Mouse (Mus musculus) lung, adult 2 months (tissue): Measurements from ENCODE around the gene Maml3.

Experiments
- CTCF ChIP-seq: fragments of 200-500 bp; IDR thresholded peaks from 2 replicates; pipeline ENCODE4 v1.5.1; 2011; ENCODE audit warnings: mild to moderate bottlenecking, low read length, control low read depth; ENCODE audit not compliant: insufficient read depth
- POLR2A ChIP-seq: fragments of 200-500 bp; IDR thresholded peaks from 2 replicates; pipeline ENCODE4 v1.6.1; 2011; ENCODE audit warnings: low read depth, mild to moderate bottlenecking, control low read depth, low read length, borderline replicate concordance; ENCODE audit errors: extremely low read depth

GRCm38 (mm10) chr3:51871346-51871745 lies 233.5 kb downstream of the Maml3 start:
- TF ChIP-seq CTCF (no peak), POLR2A (no peak)
